In genomic region chr9:55541681-55542365, GRCm38 (mm10) we compare ENCODE assay signal across 8 mouse cellular contexts. TPM values are rescaled to one million over a fixed set of nuclear protein-coding genes. Genes with fewer than 3 reads are reported as not detected.
DNase-seq lines count a peak whose midpoint lies in the region; ATAC-seq and TF ChIP-seq lines count a peak whose summit lies in the region.

No protein-coding gene starts in this region.

- no peak for ATAC-seq in embryonic facial prominence, embryonic 13.5 days (ENCODE audit: insufficient number of reproducible peaks, insufficient read depth, low FRiP score, low TSS enrichment, low read depth)
- no peak for ATAC-seq in hindbrain, embryonic 11.5 days (ENCODE audit: low FRiP score)
- ATAC-seq in limb, embryonic 14.5 days (ENCODE audit: low FRiP score, low read depth) = no peak
- no peak for ATAC-seq in neural tube, embryonic 13.5 days (ENCODE audit: low read depth)

- no peak for TF ChIP-seq POLR2A in limb, embryonic 14.5 days (IDR thresholded peaks at IDR 0.05; ENCODE audit: borderline replicate concordance, extremely low read depth, insufficient read depth, insufficient read length)

- DNase-seq in gastrocnemius, adult 18-20 months (ENCODE audit: low spot score) = peak; percentile 22
- DNase-seq in gastrocnemius, postnatal 25 days = no peak
- DNase-seq in hindbrain, embryonic 11.5 days (ENCODE audit: low spot score) = peak; percentile 68
- no peak for DNase-seq in limb, embryonic 14.5 days (ENCODE audit: low spot score)
- DNase-seq in right cerebral cortex, adult 18-20 months = no peak

- peak overlapping the region; percentile 79 for H3K4me2 ChIP-seq in embryonic facial prominence, embryonic 13.5 days
- H3K4me2 ChIP-seq in hindbrain, embryonic 11.5 days (replicated peaks; ENCODE audit: low read depth, low read length) = peak overlapping the region; percentile 28
- peak overlapping the region; percentile 67 for H3K4me2 ChIP-seq in limb, embryonic 14.5 days (replicated peaks; ENCODE audit: low read depth, low read length, severe bottlenecking)
- peak overlapping the region; percentile 56 for H3K4me2 ChIP-seq in neural tube, embryonic 13.5 days

- WGBS in embryonic facial prominence, embryonic 13.5 days = under 1% methylated on average over 59 of the region's 59 CpGs
- under 1% methylated on average over 59 of the region's 59 CpGs for WGBS in hindbrain, embryonic 11.5 days
- WGBS in limb, embryonic 14.5 days = under 1% methylated on average over 48 of the region's 59 CpGs
- WGBS in neural tube, embryonic 13.5 days = under 1% methylated on average over 59 of the region's 59 CpGs

- TF ChIP-seq CTCF in E14TG2a.4 (conservative IDR thresholded peaks at IDR 0.05; ENCODE audit: low read length) = no peak

- H3K4me3 ChIP-seq in E14TG2a.4 (replicated peaks; ENCODE audit: low read length) = peak overlapping the region; percentile 70
- peak overlapping the region; percentile 48 for H3K4me3 ChIP-seq in embryonic facial prominence, embryonic 13.5 days
- peak overlapping the region; percentile 23 for H3K4me3 ChIP-seq in hindbrain, embryonic 11.5 days (ENCODE audit: low read depth, low read length)
- H3K4me3 ChIP-seq in limb, embryonic 14.5 days (replicated peaks; ENCODE audit: low read length) = peak overlapping the region; percentile 42
- H3K4me3 ChIP-seq in neural tube, embryonic 13.5 days = peak overlapping the region; percentile 38

- H3K9me3 ChIP-seq in E14TG2a.4 (ENCODE audit: low read length) = no peaks in the 10 kb centered on the region
- H3K9me3 ChIP-seq in embryonic facial prominence, embryonic 13.5 days = no peaks in the 10 kb centered on the region
- no peaks in the 10 kb centered on the region for H3K9me3 ChIP-seq in hindbrain, embryonic 11.5 days (ENCODE audit: control insufficient read depth, low read length)
- no peaks in the 10 kb centered on the region for H3K9me3 ChIP-seq in limb, embryonic 14.5 days (ENCODE audit: control insufficient read depth, low read length)
- H3K9me3 ChIP-seq in neural tube, embryonic 13.5 days = no peaks in the 10 kb centered on the region

- H3K36me3 ChIP-seq in E14TG2a.4 (ENCODE audit: insufficient read depth, low read length) = no peaks in the 10 kb centered on the region
- no peaks in the 10 kb centered on the region for H3K36me3 ChIP-seq in embryonic facial prominence, embryonic 13.5 days
- no peaks in the 10 kb centered on the region for H3K36me3 ChIP-seq in hindbrain, embryonic 11.5 days (ENCODE audit: control insufficient read depth, insufficient read depth, low read length)
- H3K36me3 ChIP-seq in limb, embryonic 14.5 days (ENCODE audit: control insufficient read depth, insufficient read depth, low read length) = no peaks in the 10 kb centered on the region
- H3K36me3 ChIP-seq in neural tube, embryonic 13.5 days = no peaks in the 10 kb centered on the region

- H3K27me3 ChIP-seq in E14TG2a.4 (ENCODE audit: insufficient read depth, low read length) = peaks cover 99% of the 10 kb centered on the region
- H3K27me3 ChIP-seq in embryonic facial prominence, embryonic 13.5 days = peaks cover 97% of the 10 kb centered on the region
- peaks cover 87% of the 10 kb centered on the region for H3K27me3 ChIP-seq in hindbrain, embryonic 11.5 days (ENCODE audit: control insufficient read depth, insufficient read depth, low read length)
- peaks cover 74% of the 10 kb centered on the region for H3K27me3 ChIP-seq in limb, embryonic 14.5 days (ENCODE audit: control insufficient read depth, insufficient read depth, low read length)
- H3K27me3 ChIP-seq in neural tube, embryonic 13.5 days = peaks cover 100% of the 10 kb centered on the region

- H3K4me1 ChIP-seq in E14TG2a.4 (replicated peaks; ENCODE audit: low read depth, low read length) = peaks cover 79% of the 10 kb centered on the region
- H3K4me1 ChIP-seq in embryonic facial prominence, embryonic 13.5 days = peaks cover 60% of the 10 kb centered on the region
- peaks cover 10% of the 10 kb centered on the region for H3K4me1 ChIP-seq in hindbrain, embryonic 11.5 days (replicated peaks; ENCODE audit: control insufficient read depth, insufficient read depth, low read length)
- H3K4me1 ChIP-seq in limb, embryonic 14.5 days (ENCODE audit: control insufficient read depth, insufficient read depth, low read length) = peaks cover 26% of the 10 kb centered on the region
- peaks cover 54% of the 10 kb centered on the region for H3K4me1 ChIP-seq in neural tube, embryonic 13.5 days (replicated peaks)

- no peak overlapping the region for H3K27ac ChIP-seq in embryonic facial prominence, embryonic 13.5 days
- H3K27ac ChIP-seq in hindbrain, embryonic 11.5 days (ENCODE audit: low read depth, low read length) = no peak overlapping the region
- no peak overlapping the region for H3K27ac ChIP-seq in limb, embryonic 14.5 days (replicated peaks; ENCODE audit: low read depth, low read length)
- peak overlapping the region; percentile 70 for H3K27ac ChIP-seq in neural tube, embryonic 13.5 days (replicated peaks)

- peak overlapping the region; percentile 67 for H3K9ac ChIP-seq in embryonic facial prominence, embryonic 13.5 days
- peak overlapping the region; percentile 37; the same call in 1 of the 2 replicates for H3K9ac ChIP-seq in hindbrain, embryonic 11.5 days (ENCODE audit: low read depth, low read length)
- 0 out of 2 replicates have a peak overlapping the region, but pooled peaks have one; percentile 28 for H3K9ac ChIP-seq in limb, embryonic 14.5 days (ENCODE audit: low read depth, low read length, severe bottlenecking)
- peak overlapping the region; percentile 67 for H3K9ac ChIP-seq in neural tube, embryonic 13.5 days

RNA-seq across cellular contexts. Expression of gene Isl2, which starts 3.4 kb away (rescaled TPM):
- total RNA-seq in gastrocnemius, adult 18-20 months (2021) = not detected
- total RNA-seq in gastrocnemius, postnatal 25 days (2021) = not detected
- polyA plus RNA-seq in embryonic facial prominence, embryonic 13.5 days (2015; fragmentation: Nextera tagmentation; extraction: Ambion mirVana) = 3.3 and 4.0 TPM in 2 replicates
- polyA plus RNA-seq in hindbrain, embryonic 11.5 days (2014; fragmentation: Nextera tagmentation; extraction: Ambion mirVana) = 15.3 and 23.5 TPM in 2 replicates
- polyA plus RNA-seq in limb, embryonic 14.5 days (2012; rRNA removed) = 0.55 and 1.5 TPM in 2 replicates
- 0.22 and 0.72 TPM in 2 replicates for polyA plus RNA-seq in limb, embryonic 14.5 days (2014; fragmentation: Nextera tagmentation; extraction: Ambion mirVana)
- 55.2 and 62.4 TPM in 2 replicates for polyA plus RNA-seq in neural tube, embryonic 13.5 days (2015; fragmentation: Nextera tagmentation; extraction: Ambion mirVana)

RNA-seq across cellular contexts. Expression of gene Etfa, which starts 29.8 kb away (rescaled TPM):
- total RNA-seq in gastrocnemius, adult 18-20 months (2021) = 100 to 1,000 TPM; 260 to 304 TPM
- 100 to 1,000 TPM; 245 to 247 TPM for total RNA-seq in gastrocnemius, postnatal 25 days (2021)
- polyA plus RNA-seq in embryonic facial prominence, embryonic 13.5 days (2015; fragmentation: Nextera tagmentation; extraction: Ambion mirVana) = 176 and 189 TPM in 2 replicates
- 131 TPM in 2 replicates for polyA plus RNA-seq in hindbrain, embryonic 11.5 days (2014; fragmentation: Nextera tagmentation; extraction: Ambion mirVana)
- 57.8 and 77.2 TPM in 2 replicates for polyA plus RNA-seq in limb, embryonic 14.5 days (2012; rRNA removed)
- polyA plus RNA-seq in limb, embryonic 14.5 days (2014; fragmentation: Nextera tagmentation; extraction: Ambion mirVana) = 185 and 189 TPM in 2 replicates
- polyA plus RNA-seq in neural tube, embryonic 13.5 days (2015; fragmentation: Nextera tagmentation; extraction: Ambion mirVana) = 106 and 116 TPM in 2 replicates

Comparison
In these comparisons a context has a peak if more than half of its experiments do, and no peak if none do; other contexts are left out.
1. DNase-seq: peak in gastrocnemius, adult 18-20 months (single experiment) and hindbrain, embryonic 11.5 days (single experiment); none in gastrocnemius, postnatal 25 days (single experiment), limb, embryonic 14.5 days (single experiment) and right cerebral cortex, adult 18-20 months (single experiment).
2. H3K4me2 ChIP-seq: peak in every context shown above with its lines; median percentile 79 in embryonic facial prominence, embryonic 13.5 days; 67 in limb, embryonic 14.5 days; 56 in neural tube, embryonic 13.5 days; 28 in hindbrain, embryonic 11.5 days.
3. Peak in every context shown above with its lines, with median percentiles within 50 percentile points of each other: H3K4me3 ChIP-seq and H3K9ac ChIP-seq.